Mouse (Mus musculus): ENCODE results near the gene Slc24a4. TPM values are rescaled to one million over a fixed set of nuclear protein-coding genes. Genes with fewer than 3 reads are reported as not detected.
"Not testable (repeated sequence)": the region's sequence is repeated elsewhere in the genome, so short reads cannot be mapped to it uniquely, and the experiment has no call there.

Gene Slc24a4
- total RNA-seq, 2 experiments from 2014 or later, result 0.26 to 0.32 TPM

- DNase-seq, result no peak
These were observed 38.2 kb downstream of the Slc24a4 start for GRCm38 (mm10) chr12:102166691-102167261.

- DNase-seq, result no peak
These were observed 38.8 kb downstream of the Slc24a4 start for GRCm38 (mm10) chr12:102167302-102167701.

GRCm38 (mm10) chr12:102172746-102173145, 44.2 kb downstream of the Slc24a4 start:
- DNase-seq, result no peak

- DNase-seq, result no peak
These were observed 44.8 kb downstream of the Slc24a4 start for GRCm38 (mm10) chr12:102173345-102173744.

GRCm38 (mm10) chr12:102180371-102181074, 52.0 kb downstream of the Slc24a4 start:
- no peak for DNase-seq

GRCm38 (mm10) chr12:102181799-102182357, 53.3 kb downstream of the Slc24a4 start:
- DNase-seq, result peak; percentile 76

- DNase-seq, result no peak
These were observed 54.1 kb downstream of the Slc24a4 start for GRCm38 (mm10) chr12:102182621-102183020.

- no peak for DNase-seq
These were observed 54.7 kb downstream of the Slc24a4 start for GRCm38 (mm10) chr12:102183201-102183600.

- no peak for DNase-seq
These were observed 62.3 kb downstream of the Slc24a4 start for GRCm38 (mm10) chr12:102190820-102191219.

GRCm38 (mm10) chr12:102201516-102201915, 73.0 kb downstream of the Slc24a4 start:
- no peak for DNase-seq

GRCm38 (mm10) chr12:102202901-102203300, 74.4 kb downstream of the Slc24a4 start:
- DNase-seq, result no peak

GRCm38 (mm10) chr12:102206471-102206870, 77.9 kb downstream of the Slc24a4 start:
- no peak for DNase-seq

- DNase-seq, result no peak
These were observed 78.7 kb downstream of the Slc24a4 start for GRCm38 (mm10) chr12:102207245-102207644.

- DNase-seq, result no peak
These were observed 82.3 kb downstream of the Slc24a4 start for GRCm38 (mm10) chr12:102210801-102211200.

GRCm38 (mm10) chr12:102223404-102223803, 94.9 kb downstream of the Slc24a4 start:
- DNase-seq, result peak; percentile 17

- not testable (repeated sequence) for DNase-seq
These were observed 95.6 kb downstream of the Slc24a4 start for GRCm38 (mm10) chr12:102224112-102224511.

- no peak for DNase-seq
These were observed 96.6 kb downstream of the Slc24a4 start for GRCm38 (mm10) chr12:102225165-102225564.

GRCm38 (mm10) chr12:102235551-102235950, 107.0 kb downstream of the Slc24a4 start:
- DNase-seq, result no peak

GRCm38 (mm10) chr12:102236317-102236716, 107.8 kb downstream of the Slc24a4 start:
- DNase-seq, result no peak

GRCm38 (mm10) chr12:102242076-102242722, 113.7 kb downstream of the Slc24a4 start:
- DNase-seq, result no peak

- no peak for DNase-seq
These were observed 115.4 kb downstream of the Slc24a4 start for GRCm38 (mm10) chr12:102243915-102244314.

GRCm38 (mm10) chr12:102246226-102246625, 117.7 kb downstream of the Slc24a4 start:
- no peak for DNase-seq

- no peak for DNase-seq
These were observed 119.6 kb downstream of the Slc24a4 start for GRCm38 (mm10) chr12:102248104-102248503.
